Mouse (Mus musculus): ENCODE results near the gene Gm20696. TPM values are rescaled to one million over a fixed set of nuclear protein-coding genes. Genes with fewer than 3 reads are reported as not detected.

Gm20696 gene
- polyA plus RNA-seq, 1 experiment from 2014 or later, result 2.4 TPM

DNA sequence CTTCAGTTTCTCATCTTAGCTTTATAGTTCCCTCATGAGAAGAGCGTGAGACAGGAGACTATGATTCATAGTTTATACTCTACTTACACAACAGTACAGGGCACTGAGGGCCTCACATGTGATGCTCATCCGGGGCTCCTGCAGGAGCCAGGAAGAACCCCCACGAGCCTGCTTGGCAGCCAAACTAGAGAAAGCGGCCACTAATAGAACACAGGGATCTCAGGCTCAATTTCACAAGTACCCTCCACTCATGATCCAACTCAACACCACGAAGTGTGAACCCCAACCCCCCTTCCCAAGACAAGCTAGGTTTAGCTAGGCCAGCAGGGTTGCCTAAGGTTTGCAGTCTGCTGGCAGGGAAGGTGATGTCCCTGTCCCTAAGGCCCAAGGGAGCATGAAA is 223.1 kb downstream of the Gm20696 start:
- H3K9ac ChIP-seq (ENCODE audit: low read depth, low read length), result no peak overlapping the region
- H3K4me3 ChIP-seq (ENCODE audit: low read length), result no peak overlapping the region
- H3K4me2 ChIP-seq (ENCODE audit: low read depth, low read length), result no peak overlapping the region
- no peak overlapping the region for H3K27ac ChIP-seq (ENCODE audit: low read length)
- peaks cover 7% of the 10 kb centered on the region; the same call in 1 of the 2 replicates for H3K4me1 ChIP-seq (ENCODE audit: control insufficient read depth, insufficient read depth, low read length)
- no peaks in the 10 kb centered on the region for H3K9me3 ChIP-seq (ENCODE audit: control insufficient read depth, low read length)
- no peaks in the 10 kb centered on the region for H3K36me3 ChIP-seq (ENCODE audit: control insufficient read depth, insufficient read depth, low read length)
- 77% methylated on average over 5 of the region's 5 CpGs for WGBS
- no peak for ATAC-seq
- no peaks in the 10 kb centered on the region for H3K27me3 ChIP-seq (replicated peaks; ENCODE audit: control insufficient read depth, insufficient read depth, low read length)

GRCm38 (mm10) chr6:99441100-99441499 is 225.5 kb downstream of the Gm20696 start:
- Histone ChIP-seq H3K9me3 (ENCODE audit: control insufficient read depth, low read length) (no peaks in the 10 kb centered on the region), H3K27me3 (replicated peaks; ENCODE audit: control insufficient read depth, insufficient read depth, low read length) (no peaks in the 10 kb centered on the region), H3K4me3 (ENCODE audit: low read length) (no peak overlapping the region), H3K36me3 (ENCODE audit: control insufficient read depth, insufficient read depth, low read length) (no peaks in the 10 kb centered on the region), H3K27ac (ENCODE audit: low read length) (no peak overlapping the region), H3K9ac (ENCODE audit: low read depth, low read length) (no peak overlapping the region), H3K4me2 (ENCODE audit: low read depth, low read length) (no peak overlapping the region), H3K4me1 (ENCODE audit: control insufficient read depth, insufficient read depth, low read length) (peaks cover 7% of the 10 kb centered on the region; the same call in 1 of the 2 replicates)
- WGBS, result 66% methylated on average over 7 of the region's 7 CpGs
- no peak for ATAC-seq

- Histone ChIP-seq H3K9me3 (ENCODE audit: control insufficient read depth, low read length) (no peaks in the 10 kb centered on the region), H3K9ac (ENCODE audit: low read depth, low read length) (no peak overlapping the region), H3K36me3 (ENCODE audit: control insufficient read depth, insufficient read depth, low read length) (no peaks in the 10 kb centered on the region), H3K27ac (ENCODE audit: low read length) (no peak overlapping the region), H3K4me2 (ENCODE audit: low read depth, low read length) (no peak overlapping the region), H3K4me3 (ENCODE audit: low read length) (no peak overlapping the region), H3K27me3 (replicated peaks; ENCODE audit: control insufficient read depth, insufficient read depth, low read length) (no peaks in the 10 kb centered on the region), H3K4me1 (ENCODE audit: control insufficient read depth, insufficient read depth, low read length) (peaks cover 7% of the 10 kb centered on the region; the same call in 1 of the 2 replicates)
- no peak for ATAC-seq
- WGBS, result 92% methylated on average over 2 of the region's 2 CpGs
These were observed 226.0 kb downstream of the Gm20696 start for GRCm38 (mm10) chr6:99440606-99441005.

DNA sequence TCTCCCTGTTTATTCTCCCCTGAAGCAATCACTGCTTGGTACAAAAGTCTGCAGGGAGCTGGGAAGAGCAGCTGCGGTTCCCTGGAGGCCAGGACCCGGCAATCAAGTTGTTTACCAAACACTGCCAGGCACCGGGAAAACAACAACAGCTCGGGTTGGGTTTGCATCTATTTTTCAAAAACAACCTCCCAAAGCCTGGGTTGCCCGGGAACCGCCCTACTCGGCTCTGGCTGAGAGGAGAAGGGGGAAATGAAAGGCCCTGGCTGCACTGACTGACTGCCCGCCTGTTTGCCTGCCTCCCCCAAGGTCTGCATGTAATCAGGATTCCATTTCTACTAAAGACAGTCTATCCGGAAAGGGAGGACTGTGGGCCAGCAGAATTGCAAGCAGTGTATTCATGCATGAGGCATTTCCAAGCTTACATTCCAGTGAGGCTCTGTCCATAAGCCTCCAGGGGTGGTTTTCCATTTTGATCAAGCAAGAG is 226.7 kb downstream of the Gm20696 start:
- Histone ChIP-seq H3K27ac (ENCODE audit: low read length) (peak overlapping the region; percentile 24; the same call in 1 of the 2 replicates), H3K9ac (ENCODE audit: low read depth, low read length) (peak overlapping the region; percentile 42; the same call in 1 of the 2 replicates), H3K4me1 (ENCODE audit: control insufficient read depth, insufficient read depth, low read length) (peaks cover 7% of the 10 kb centered on the region; the same call in 1 of the 2 replicates), H3K4me2 (ENCODE audit: low read depth, low read length) (no peak overlapping the region), H3K27me3 (replicated peaks; ENCODE audit: control insufficient read depth, insufficient read depth, low read length) (no peaks in the 10 kb centered on the region), H3K4me3 (ENCODE audit: low read length) (no peak overlapping the region), H3K9me3 (ENCODE audit: control insufficient read depth, low read length) (no peaks in the 10 kb centered on the region), H3K36me3 (ENCODE audit: control insufficient read depth, insufficient read depth, low read length) (no peaks in the 10 kb centered on the region)
- ATAC-seq, result peak; percentile 38; the same call in 1 of the 2 replicates
- 22% methylated on average over 9 of the region's 9 CpGs for WGBS

- Histone ChIP-seq H3K36me3 (ENCODE audit: control insufficient read depth, insufficient read depth, low read length) (no peaks in the 10 kb centered on the region), H3K9me3 (ENCODE audit: control insufficient read depth, low read length) (no peaks in the 10 kb centered on the region), H3K27me3 (replicated peaks; ENCODE audit: control insufficient read depth, insufficient read depth, low read length) (no peaks in the 10 kb centered on the region), H3K4me1 (ENCODE audit: control insufficient read depth, insufficient read depth, low read length) (peaks cover 7% of the 10 kb centered on the region; the same call in 1 of the 2 replicates), H3K4me2 (ENCODE audit: low read depth, low read length) (no peak overlapping the region), H3K9ac (ENCODE audit: low read depth, low read length) (peak overlapping the region; percentile 42; the same call in 1 of the 2 replicates), H3K27ac (ENCODE audit: low read length) (peak overlapping the region; percentile 24; the same call in 1 of the 2 replicates), H3K4me3 (ENCODE audit: low read length) (no peak overlapping the region)
- no peak for ATAC-seq
- 42% methylated on average over 9 of the region's 9 CpGs for WGBS
These were observed 227.3 kb downstream of the Gm20696 start for GRCm38 (mm10) chr6:99439214-99439877.

DNA sequence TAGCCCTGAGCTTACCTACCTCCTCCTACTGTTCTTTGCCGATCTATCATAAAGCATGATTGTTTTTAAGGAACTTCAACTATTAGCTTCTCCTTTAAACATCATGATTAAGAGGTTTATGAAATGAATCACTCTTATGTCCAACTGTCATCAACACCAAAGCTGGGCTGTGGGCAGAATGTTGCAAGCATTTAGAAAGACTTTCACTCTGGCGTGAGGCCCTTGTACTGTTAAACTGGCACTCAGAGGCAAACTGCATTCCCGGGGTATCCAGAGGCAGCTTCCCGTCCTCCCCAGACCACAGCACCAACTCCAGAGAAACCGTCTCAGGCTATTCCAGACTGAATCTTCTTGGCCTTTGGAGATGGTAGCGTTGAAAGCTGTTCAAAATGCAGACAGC is 230.2 kb downstream of the Gm20696 start:
- Histone ChIP-seq H3K4me3 (ENCODE audit: low read length) (no peak overlapping the region), H3K4me2 (ENCODE audit: low read depth, low read length) (no peak overlapping the region), H3K9me3 (ENCODE audit: control insufficient read depth, low read length) (no peaks in the 10 kb centered on the region), H3K36me3 (ENCODE audit: control insufficient read depth, insufficient read depth, low read length) (no peaks in the 10 kb centered on the region; the same call in 1 of the 2 replicates), H3K27ac (ENCODE audit: low read length) (no peak overlapping the region), H3K27me3 (replicated peaks; ENCODE audit: control insufficient read depth, insufficient read depth, low read length) (no peaks in the 10 kb centered on the region), H3K4me1 (ENCODE audit: control insufficient read depth, insufficient read depth, low read length) (peaks cover 7% of the 10 kb centered on the region; the same call in 1 of the 2 replicates), H3K9ac (ENCODE audit: low read depth, low read length) (no peak overlapping the region)
- 88% methylated on average over 6 of the region's 6 CpGs for WGBS
- ATAC-seq, result no peak

DNA sequence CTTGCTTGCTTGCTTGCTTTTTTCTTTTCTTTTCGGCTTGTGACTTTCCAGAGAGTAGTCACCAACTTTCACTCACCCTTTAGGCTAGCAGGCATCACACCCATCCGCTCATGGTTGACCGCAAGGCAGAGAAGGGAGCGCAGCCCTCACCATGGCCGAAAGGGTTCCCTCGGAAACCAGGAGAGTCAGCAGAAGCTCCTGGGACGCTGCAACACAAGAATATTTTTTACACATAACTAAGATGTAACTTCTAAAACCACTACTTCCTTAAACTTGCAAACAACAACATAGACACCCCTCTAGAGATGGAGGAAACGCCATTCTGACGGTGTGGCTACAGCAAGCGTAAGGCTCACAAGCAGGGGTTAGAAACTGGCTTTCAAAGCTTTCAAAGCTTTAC is 231.5 kb downstream of the Gm20696 start:
- Histone ChIP-seq H3K4me3 (ENCODE audit: low read length) (no peak overlapping the region), H3K27ac (ENCODE audit: low read length) (no peak overlapping the region), H3K4me1 (ENCODE audit: control insufficient read depth, insufficient read depth, low read length) (peaks cover 4% of the 10 kb centered on the region; the same call in 1 of the 2 replicates), H3K36me3 (ENCODE audit: control insufficient read depth, insufficient read depth, low read length) (no peaks in the 10 kb centered on the region; the same call in 1 of the 2 replicates), H3K27me3 (replicated peaks; ENCODE audit: control insufficient read depth, insufficient read depth, low read length) (no peaks in the 10 kb centered on the region), H3K9me3 (ENCODE audit: control insufficient read depth, low read length) (no peaks in the 10 kb centered on the region), H3K4me2 (ENCODE audit: low read depth, low read length) (no peak overlapping the region), H3K9ac (ENCODE audit: low read depth, low read length) (no peak overlapping the region)
- ATAC-seq, result no peak
- WGBS, result 92% methylated on average over 10 of the region's 10 CpGs

DNA sequence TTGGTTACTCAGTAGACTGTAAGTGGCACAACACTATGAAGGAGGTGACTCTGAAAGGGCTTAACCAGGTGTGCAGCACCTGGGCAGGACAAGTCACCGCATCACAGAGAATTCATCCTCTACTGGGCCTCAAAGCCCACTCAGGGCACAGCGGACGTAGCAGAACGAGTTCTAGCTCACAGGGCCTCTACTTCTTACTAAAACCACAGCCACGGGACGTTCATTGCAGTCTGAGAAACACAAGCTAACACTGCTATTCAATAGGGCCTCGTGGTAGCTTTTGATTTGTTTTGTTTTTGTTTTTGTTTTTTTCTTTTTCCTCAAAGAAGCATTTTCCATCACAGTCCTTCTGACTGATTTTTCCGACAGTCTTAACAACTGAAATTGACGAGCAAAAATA is 233.6 kb downstream of the Gm20696 start:
- H3K4me1 ChIP-seq (ENCODE audit: control insufficient read depth, insufficient read depth, low read length), result no peaks in the 10 kb centered on the region; the same call in 1 of the 2 replicates
- H3K36me3 ChIP-seq (ENCODE audit: control insufficient read depth, insufficient read depth, low read length), result no peaks in the 10 kb centered on the region; the same call in 1 of the 2 replicates
- no peak overlapping the region for H3K9ac ChIP-seq (ENCODE audit: low read depth, low read length)
- 90% methylated on average over 9 of the region's 9 CpGs for WGBS
- no peak overlapping the region for H3K27ac ChIP-seq (ENCODE audit: low read length)
- H3K27me3 ChIP-seq (replicated peaks; ENCODE audit: control insufficient read depth, insufficient read depth, low read length), result no peaks in the 10 kb centered on the region
- no peaks in the 10 kb centered on the region for H3K9me3 ChIP-seq (ENCODE audit: control insufficient read depth, low read length)
- no peak overlapping the region for H3K4me3 ChIP-seq (ENCODE audit: low read length)
- H3K4me2 ChIP-seq (ENCODE audit: low read depth, low read length), result no peak overlapping the region
- no peak for ATAC-seq

- no peak overlapping the region for H3K9ac ChIP-seq (ENCODE audit: low read depth, low read length)
- no peaks in the 10 kb centered on the region; the same call in 1 of the 2 replicates for H3K4me1 ChIP-seq (ENCODE audit: control insufficient read depth, insufficient read depth, low read length)
- H3K27ac ChIP-seq (ENCODE audit: low read length), result no peak overlapping the region
- no peaks in the 10 kb centered on the region; the same call in 1 of the 2 replicates for H3K36me3 ChIP-seq (ENCODE audit: control insufficient read depth, insufficient read depth, low read length)
- WGBS, result 76% methylated on average over 4 of the region's 4 CpGs
- H3K9me3 ChIP-seq (ENCODE audit: control insufficient read depth, low read length), result no peaks in the 10 kb centered on the region
- H3K4me2 ChIP-seq (ENCODE audit: low read depth, low read length), result no peak overlapping the region
- H3K27me3 ChIP-seq (replicated peaks; ENCODE audit: control insufficient read depth, insufficient read depth, low read length), result no peaks in the 10 kb centered on the region
- no peak for ATAC-seq
- no peak overlapping the region for H3K4me3 ChIP-seq (ENCODE audit: low read length)
These were observed 234.7 kb downstream of the Gm20696 start for GRCm38 (mm10) chr6:99431941-99432340.

All from intestine, embryonic 16.5 days (tissue).